Mouse (Mus musculus) adrenal gland, postnatal 25 days (tissue): ENCODE measurements around the gene Cacna1d. TPM values are rescaled to one million over a fixed set of nuclear protein-coding genes. Genes with fewer than 3 reads are reported as not detected.

ENCODE experiments used
- DNase-seq: peaks from one replicate; pipeline ENCODE4 v3.0.0; 2021; ENCODE audit warnings: mixed read lengths
- total RNA-seq: library from RNA; stranded (reverse); gene quantifications from 2 replicates; pipeline ENCODE4 v1.2.3, GENCODE M21; 2021

The Cacna1d gene
- total RNA-seq, 1 experiment from 2014 or later = 17.1 TPM

DNA sequence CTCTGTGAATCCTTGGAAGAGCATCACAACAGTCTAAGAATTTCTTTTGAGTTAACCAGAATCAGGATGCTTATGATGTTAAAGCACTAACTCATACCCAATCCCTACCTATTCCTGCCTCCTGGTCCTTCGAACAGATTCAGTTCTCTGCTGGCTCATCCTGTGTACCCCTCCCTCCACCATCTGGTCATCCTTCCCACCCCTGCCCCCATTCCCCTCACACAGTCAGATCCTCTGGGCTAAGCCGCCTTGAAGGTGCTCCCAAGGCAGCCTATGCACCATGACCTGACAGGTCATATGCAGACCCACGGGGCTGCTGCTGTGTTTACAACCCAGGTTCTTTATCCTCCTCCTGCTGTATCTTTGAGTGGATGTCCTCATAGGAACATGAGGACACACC, 292.4 kb downstream of the Cacna1d start:
- DNase-seq = no peak

- no peak for DNase-seq
These were observed 293.1 kb downstream of the Cacna1d start for GRCm38 (mm10) chr14:30198116-30198515.

DNA sequence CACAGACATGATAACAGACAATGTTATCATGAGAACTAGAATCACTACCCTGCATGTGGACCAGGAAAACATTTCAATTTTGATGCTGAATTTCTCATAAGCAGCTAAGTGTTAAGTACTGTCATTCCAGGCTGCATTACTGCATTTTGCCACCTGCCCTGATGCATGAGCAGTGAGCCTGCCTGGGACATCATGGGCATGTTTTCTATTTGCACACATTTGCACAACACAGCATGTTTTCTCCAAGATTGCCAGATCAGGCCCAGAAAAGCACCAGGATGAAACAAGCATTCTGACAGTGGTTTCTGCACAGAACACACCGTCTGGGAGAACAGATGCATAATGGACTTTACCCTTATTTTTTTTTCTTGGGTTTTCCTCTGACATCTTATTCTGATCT, 294.3 kb downstream of the Cacna1d start:
- DNase-seq = no peak

GRCm38 (mm10) chr14:30196235-30196634, 295.0 kb downstream of the Cacna1d start:
- no peak for DNase-seq

DNA sequence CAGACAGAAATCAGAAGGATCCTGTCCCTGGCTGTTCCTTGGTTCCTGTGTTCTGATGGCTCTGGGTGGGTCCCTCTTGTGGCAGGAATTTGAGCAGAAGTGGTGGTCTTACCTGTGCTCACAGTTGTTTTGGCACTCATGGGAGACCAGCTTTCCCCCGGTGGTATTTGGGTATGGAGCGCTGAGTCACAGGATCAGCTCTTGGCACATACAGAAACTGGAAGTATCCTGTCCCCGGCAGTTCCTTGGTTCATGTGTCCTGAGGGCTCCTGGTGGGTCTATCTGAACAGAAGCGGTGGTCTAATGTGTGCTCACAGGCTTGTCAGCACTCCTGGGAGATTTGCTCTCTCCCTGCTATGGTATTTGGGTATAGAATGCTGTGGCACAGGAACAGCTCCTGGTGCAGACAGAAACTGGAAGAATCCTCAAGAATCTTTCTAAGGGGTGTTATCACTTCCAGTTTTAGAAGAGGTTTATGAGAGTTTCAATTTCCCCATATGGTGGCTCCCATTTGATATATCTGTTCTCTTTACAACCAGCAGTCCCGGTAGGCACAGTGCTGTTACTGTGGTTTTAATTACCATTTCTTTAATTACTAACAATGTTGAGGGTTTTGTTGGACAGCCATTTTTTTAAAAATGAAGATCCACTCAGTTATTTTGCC, 300.8 kb downstream of the Cacna1d start:
- DNase-seq = no peak

DNA sequence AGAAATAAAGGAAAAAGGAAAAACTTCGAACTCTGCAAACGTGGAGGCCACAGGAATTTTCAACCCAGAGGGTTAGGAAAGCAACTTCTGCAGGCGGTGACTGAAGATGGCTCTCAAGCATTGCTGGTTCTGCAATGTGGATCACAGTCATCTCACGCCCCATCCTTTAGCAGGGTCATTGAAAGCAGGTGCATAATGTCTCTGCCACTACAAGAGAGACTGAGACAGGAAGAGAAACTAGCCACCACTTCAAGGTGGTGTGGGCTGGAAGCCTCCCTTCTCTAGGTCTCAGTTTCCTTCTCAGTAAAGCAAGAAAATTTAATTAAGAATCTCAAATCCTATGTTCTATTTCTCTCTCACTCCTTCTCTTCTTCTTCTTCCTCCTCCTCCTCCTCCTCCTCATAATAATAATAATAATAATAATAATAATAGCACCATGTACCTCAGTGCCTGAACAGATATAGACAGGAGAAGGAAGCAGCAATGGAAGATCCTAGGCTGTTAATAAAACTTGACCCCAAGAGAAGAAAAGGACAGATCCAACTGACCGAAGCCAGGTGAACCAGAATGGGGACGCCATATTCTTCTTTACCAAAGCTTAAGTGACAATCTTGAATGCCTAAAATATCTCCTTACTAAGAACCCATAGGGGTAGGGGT, 305.5 kb downstream of the Cacna1d start:
- no peak for DNase-seq

- no peak for DNase-seq
These were observed 306.7 kb downstream of the Cacna1d start for GRCm38 (mm10) chr14:30184445-30185152.

GRCm38 (mm10) chr14:30184013-30184412, 307.2 kb downstream of the Cacna1d start:
- DNase-seq = no peak

GRCm38 (mm10) chr14:30182624-30183524, 308.4 kb downstream of the Cacna1d start:
- DNase-seq = no peak

DNA sequence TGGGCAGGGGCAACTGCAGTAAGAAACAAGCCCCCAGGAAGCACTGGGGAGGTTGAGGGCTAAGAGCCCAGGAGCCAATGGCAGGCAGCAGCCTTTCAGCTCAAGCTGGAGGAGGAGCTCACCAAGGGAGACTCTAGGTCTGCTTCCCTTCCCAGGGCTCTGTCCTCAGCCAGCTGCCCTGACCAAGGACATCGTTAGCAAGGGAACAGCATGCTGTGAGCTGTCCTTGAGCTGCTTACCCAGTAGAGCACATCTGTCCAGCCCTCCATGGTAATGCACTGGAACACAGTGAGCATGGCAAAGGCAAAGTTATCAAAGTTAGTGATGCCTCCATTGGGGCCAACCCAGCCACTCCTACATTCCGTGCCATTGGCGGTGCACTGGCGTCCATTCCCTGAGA, 312.9 kb downstream of the Cacna1d start:
- DNase-seq = peak; percentile 32

DNA sequence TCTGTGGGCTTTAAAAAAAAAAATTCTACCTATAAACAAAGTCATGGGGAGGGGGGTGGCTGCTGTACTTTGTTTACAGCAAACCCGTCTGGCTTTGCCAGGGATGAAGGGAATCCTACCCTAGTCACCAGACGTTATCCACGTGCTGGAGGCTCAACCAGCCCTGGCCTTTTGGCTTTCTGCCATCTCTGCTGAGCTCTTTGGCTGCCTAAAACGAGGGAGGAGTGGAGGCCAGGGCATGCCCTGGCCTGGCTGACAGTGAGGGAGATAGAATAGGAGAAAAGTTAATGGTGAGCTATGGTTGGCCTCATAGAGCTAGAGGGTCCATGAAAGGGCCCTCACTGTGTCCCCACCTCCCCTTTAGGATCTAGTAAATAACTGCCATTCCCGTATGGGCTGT, 313.4 kb downstream of the Cacna1d start:
- DNase-seq = peak; percentile 68

DNA sequence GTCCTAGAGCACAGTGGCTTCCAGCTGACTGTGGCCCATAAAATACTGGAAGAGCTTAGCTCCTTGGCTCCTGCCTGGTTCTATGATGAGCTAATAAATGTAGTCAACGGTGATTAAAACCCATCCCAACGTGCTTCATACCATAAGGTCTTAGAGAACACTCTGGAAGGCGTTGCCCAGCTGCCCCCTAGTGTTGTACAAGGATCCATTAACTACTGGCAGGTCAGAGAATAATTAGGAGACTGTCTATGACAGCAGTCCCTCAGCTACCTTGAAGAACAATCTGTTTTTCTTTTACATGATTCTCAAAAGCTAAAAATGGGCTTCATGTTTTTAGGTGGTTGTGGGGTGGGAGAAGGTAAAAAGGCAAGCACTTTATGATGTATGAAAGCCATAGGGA, 315.9 kb downstream of the Cacna1d start:
- DNase-seq = no peak

GRCm38 (mm10) chr14:30172821-30173755, 318.2 kb downstream of the Cacna1d start:
- no peak for DNase-seq

DNA sequence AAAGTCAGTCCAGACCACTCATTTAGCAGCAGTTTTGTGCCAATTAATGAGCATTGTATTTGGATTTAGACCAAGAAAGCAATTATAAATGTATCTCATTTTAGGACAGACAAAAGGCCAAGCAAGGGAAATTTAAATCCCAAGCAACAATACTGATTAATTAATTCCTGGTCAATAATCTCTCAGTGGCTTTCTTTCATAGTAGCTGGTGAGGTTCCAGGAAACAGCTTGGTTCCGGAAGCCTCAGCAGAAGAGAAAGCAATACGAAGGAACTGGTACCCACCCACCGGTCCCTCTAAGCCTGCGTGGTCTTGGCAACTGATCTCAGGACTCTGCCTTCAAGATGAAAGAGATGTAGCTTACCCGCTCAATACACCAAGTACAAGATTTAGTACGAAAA, 319.7 kb downstream of the Cacna1d start:
- no peak for DNase-seq

GRCm38 (mm10) chr14:30171008-30171407, 320.2 kb downstream of the Cacna1d start:
- no peak for DNase-seq

GRCm38 (mm10) chr14:30169455-30169854, 321.8 kb downstream of the Cacna1d start:
- no peak for DNase-seq

- peak; percentile 13 for DNase-seq
These were observed 322.4 kb downstream of the Cacna1d start for GRCm38 (mm10) chr14:30168902-30169301.

GRCm38 (mm10) chr14:30168387-30168786, 322.9 kb downstream of the Cacna1d start:
- DNase-seq = no peak

DNA sequence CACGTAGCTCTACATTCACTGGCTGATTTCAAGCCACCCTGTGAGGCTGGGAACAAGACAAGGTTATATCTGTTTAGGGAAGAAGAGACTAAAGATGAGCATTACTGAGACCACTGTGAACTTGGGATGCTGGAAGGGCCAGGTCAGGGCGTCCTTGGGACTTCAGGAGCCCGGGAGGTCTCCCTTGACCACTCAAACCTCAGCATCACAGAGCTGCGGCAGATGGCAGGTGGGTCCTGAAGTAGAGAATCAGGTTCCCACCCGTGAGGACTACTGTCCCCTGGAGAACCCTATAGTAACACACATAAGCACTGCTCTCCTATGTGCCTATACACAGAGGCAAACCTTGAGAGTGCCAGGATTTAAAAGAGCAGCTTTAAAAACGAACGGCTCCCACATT, 323.6 kb downstream of the Cacna1d start:
- no peak for DNase-seq

- no peak for DNase-seq
These were observed 325.2 kb downstream of the Cacna1d start for GRCm38 (mm10) chr14:30166036-30166435.
